Mouse (Mus musculus) MEL (cell line): Measurements from ENCODE around the gene Arid4b. TPM values are rescaled to one million over a fixed set of nuclear protein-coding genes. Genes with fewer than 3 reads are reported as not detected.

Source experiments
- DNase-seq: peaks from one replicate; pipeline ENCODE4 v3.0.0; 2011; ENCODE audit warnings: low read depth, low spot score
- H3K27ac ChIP-seq: 2 replicates; pipeline ENCODE4 v1.5.1; 2012; ENCODE audit warnings: low read depth, mild to moderate bottlenecking, control low read depth, low read length, moderate library complexity; ENCODE audit not compliant: control insufficient read depth
- H3K27me3 ChIP-seq, 2 experiments: fragments of 150-350 bp in 1 of 2; sonication (generic) in 1 of 2; 2 replicates each; pipeline ENCODE4 v1.6.1; 2012; ENCODE audit warnings: low read length in 2 of 2, mild to moderate bottlenecking in 2 of 2, improper control_type of control experiment in 1 of 2, moderate library complexity in 1 of 2; ENCODE audit not compliant: insufficient read depth in 2 of 2, control insufficient read depth in 1 of 2
- H3K36me3 ChIP-seq, 2 experiments: 2 replicates each; pipeline ENCODE4 v1.6.1; 2012 to 2014; ENCODE audit warnings: low read length in 2 of 2, improper control_type of control experiment in 1 of 2, inconsistent platforms in 1 of 2, mild to moderate bottlenecking in 1 of 2; ENCODE audit not compliant: insufficient read depth in 2 of 2, control insufficient read depth in 1 of 2
- H3K4me1 ChIP-seq, 2 experiments: fragments of 150-350 bp in 1 of 2; sonication (generic) in 1 of 2; 2 replicates each; pipeline ENCODE4 v1.6.1; 2012; ENCODE audit warnings: low read length in 2 of 2, improper control_type of control experiment in 1 of 2, mild to moderate bottlenecking in 1 of 2; ENCODE audit not compliant: insufficient read depth in 2 of 2, control insufficient read depth in 1 of 2
- H3K4me3 ChIP-seq, 2 experiments: fragments of 150-350 bp in 1 of 2; sonication (generic) in 1 of 2; 2 replicates each; pipeline ENCODE4 v1.5.1; 2012; ENCODE audit warnings: low read depth in 2 of 2, low read length in 2 of 2, mild to moderate bottlenecking in 2 of 2, moderate library complexity in 2 of 2, control low read depth in 1 of 2, improper control_type of control experiment in 1 of 2; ENCODE audit not compliant: control insufficient read depth in 1 of 2, insufficient read depth in 1 of 2
- H3K79me2 ChIP-seq: 2 replicates; pipeline ENCODE4 v1.6.1; 2012; ENCODE audit warnings: mild to moderate bottlenecking, low read length, moderate library complexity; ENCODE audit not compliant: control insufficient read depth, poor library complexity, insufficient read depth
- H3K9ac ChIP-seq: 2 replicates; pipeline ENCODE4 v1.6.1; 2012; ENCODE audit warnings: low read depth, mild to moderate bottlenecking, control low read depth, low read length, moderate library complexity; ENCODE audit not compliant: control insufficient read depth, poor library complexity, severe bottlenecking
- H3K9me3 ChIP-seq: fragments of 150-350 bp; sonication (generic); replicated peaks from 2 replicates; pipeline ENCODE4 v1.6.1; 2012; ENCODE audit warnings: mild to moderate bottlenecking, low read length, improper control_type of control experiment, moderate library complexity; ENCODE audit not compliant: insufficient read depth
- ELF1 ChIP-seq: IDR thresholded peaks from 2 replicates; pipeline ENCODE4 v1.6.1; 2014; ENCODE audit warnings: low read depth, mild to moderate bottlenecking, inconsistent platforms, low read length, improper control_type of control experiment, moderate library complexity
- ETS1 ChIP-seq: IDR thresholded peaks from 2 replicates; pipeline ENCODE4 v1.6.1; 2012; ENCODE audit warnings: low read depth, mild to moderate bottlenecking, inconsistent platforms, low read length, improper control_type of control experiment, moderate library complexity
- GABPA ChIP-seq: IDR thresholded peaks from 2 replicates; pipeline ENCODE4 v1.6.1; 2012; ENCODE audit warnings: low read depth, mild to moderate bottlenecking, inconsistent platforms, low read length, improper control_type of control experiment, moderate library complexity
- HCFC1 ChIP-seq: IDR thresholded peaks from 2 replicates; pipeline ENCODE4 v1.6.1; 2012; ENCODE audit warnings: low read depth, mild to moderate bottlenecking, inconsistent platforms, low read length, improper control_type of control experiment, moderate library complexity
- MYB ChIP-seq: IDR thresholded peaks from 2 replicates; pipeline ENCODE4 v1.6.1; 2011; ENCODE audit warnings: mild to moderate bottlenecking, low read depth, low read length, improper control_type of control experiment
- NRF1 ChIP-seq: IDR thresholded peaks from 2 replicates; pipeline ENCODE4 v1.6.1; 2014; ENCODE audit warnings: low read depth, mild to moderate bottlenecking, inconsistent platforms, low read length, improper control_type of control experiment, moderate library complexity; ENCODE audit not compliant: poor library complexity, insufficient read depth, severe bottlenecking
- POLR2A ChIP-seq, 2 experiments: IDR thresholded peaks; 2 replicates each; pipeline ENCODE4 v1.6.1; 2011 to 2012; ENCODE audit warnings: low read length in 2 of 2, mild to moderate bottlenecking in 2 of 2, control low read depth in 1 of 2, improper control_type of control experiment in 1 of 2, low read depth in 1 of 2, moderate library complexity in 1 of 2; ENCODE audit not compliant: control insufficient read depth in 1 of 2, insufficient read depth in 1 of 2, poor library complexity in 1 of 2
- POLR2AphosphoS2 ChIP-seq: IDR thresholded peaks from 2 replicates; pipeline ENCODE4 v1.6.1; 2011; ENCODE audit warnings: low read length, improper control_type of control experiment
- RAD21 ChIP-seq: IDR thresholded peaks from 2 replicates; pipeline ENCODE4 v1.6.1; 2011; ENCODE audit warnings: mild to moderate bottlenecking, low read depth, low read length, improper control_type of control experiment
- SMC3 ChIP-seq: IDR thresholded peaks from 2 replicates; pipeline ENCODE4 v1.6.1; 2011; ENCODE audit warnings: low read depth, low read length, improper control_type of control experiment
- UBTF ChIP-seq: IDR thresholded peaks from 2 replicates; pipeline ENCODE4 v1.6.1; 2012; ENCODE audit warnings: low read depth, mild to moderate bottlenecking, inconsistent platforms, low read length, improper control_type of control experiment, moderate library complexity, borderline replicate concordance; ENCODE audit not compliant: insufficient read depth
- ZMIZ1 ChIP-seq: IDR thresholded peaks from 2 replicates; pipeline ENCODE4 v1.6.1; 2012; ENCODE audit warnings: low read depth, mild to moderate bottlenecking, inconsistent platforms, low read length, improper control_type of control experiment, moderate library complexity
- ZNF384 ChIP-seq: IDR thresholded peaks from 2 replicates; pipeline ENCODE4 v1.6.1; 2012; ENCODE audit warnings: low read depth, mild to moderate bottlenecking, inconsistent platforms, low read length, improper control_type of control experiment
- polyA plus RNA-seq, 2 experiments: library from polyadenylated mRNA; stranded (reverse) in 1 of 2; unstranded in 1 of 2; fragments of >175 nt in 1 of 2; fragments of >200 nt in 1 of 2; gene quantifications; 2 replicates each; pipeline versions ENCODE4 v1.2.1 to v1.2.4; 2012; ENCODE audit warnings: low replicate concordance in 2 of 2, low read depth in 1 of 2; ENCODE audit not compliant: insufficient read length in 2 of 2, insufficient read depth in 1 of 2, missing spikeins in 1 of 2
- total RNA-seq: library from RNA; depleted of rRNA; stranded (reverse); fragments of 300-350 nt; gene quantifications from 2 replicates; pipeline ENCODE4 v1.2.3, GENCODE M21; 2012

Gene Arid4b
- total and polyA plus RNA-seq, 3 experiments, result 8.0 to 24.8 (median 13.0) TPM

DNA sequence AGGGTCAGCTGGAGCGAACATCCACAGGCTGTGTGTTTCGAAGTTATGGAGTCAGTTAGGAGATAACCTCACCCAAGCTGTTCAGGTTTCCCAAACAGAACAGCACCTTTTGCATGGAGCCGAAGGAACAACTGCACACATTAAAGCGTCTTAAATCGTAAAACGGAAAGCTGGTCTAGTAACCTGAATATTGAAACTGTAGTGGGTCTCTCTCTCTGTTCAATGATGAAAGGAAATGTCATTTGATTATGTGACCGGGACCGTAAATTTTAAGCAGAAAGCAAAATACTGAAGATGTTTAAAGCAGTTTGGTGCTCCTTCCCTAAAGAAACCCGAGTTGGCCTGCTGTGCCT, 2.0 kb downstream of the Arid4b start:
- no peak for TF ChIP-seq UBTF
- TF ChIP-seq GABPA, result no peak
- TF ChIP-seq POLR2AphosphoS2, result no peak
- no peak for TF ChIP-seq POLR2A (IDR thresholded peaks at IDR 0.05; ENCODE audit: control insufficient read depth in 1 of 2, insufficient read depth in 1 of 2, low read depth in 1 of 2, low read length in 2 of 2, poor library complexity in 1 of 2)
- TF ChIP-seq ZMIZ1, result no peak
- no peak for TF ChIP-seq HCFC1
- TF ChIP-seq ETS1, result no peak
- TF ChIP-seq SMC3, result no peak
- TF ChIP-seq RAD21, result no peak
- Histone ChIP-seq H3K27me3 (no peaks in the 10 kb centered on the region), H3K9me3 (no peaks in the 10 kb centered on the region), H3K27ac (peak overlapping the region; percentile 49), H3K36me3 (peaks cover 7 to 28% of the 10 kb centered on the region in 2 experiments), H3K4me1 (peaks cover 7 to 13% of the 10 kb centered on the region in 2 experiments), H3K4me3 (peak overlapping the region; percentile 91 to 92), H3K9ac (peak overlapping the region; percentile 98), H3K79me2 (peaks cover 55% of the 10 kb centered on the region)
- no peak for DNase-seq

DNA sequence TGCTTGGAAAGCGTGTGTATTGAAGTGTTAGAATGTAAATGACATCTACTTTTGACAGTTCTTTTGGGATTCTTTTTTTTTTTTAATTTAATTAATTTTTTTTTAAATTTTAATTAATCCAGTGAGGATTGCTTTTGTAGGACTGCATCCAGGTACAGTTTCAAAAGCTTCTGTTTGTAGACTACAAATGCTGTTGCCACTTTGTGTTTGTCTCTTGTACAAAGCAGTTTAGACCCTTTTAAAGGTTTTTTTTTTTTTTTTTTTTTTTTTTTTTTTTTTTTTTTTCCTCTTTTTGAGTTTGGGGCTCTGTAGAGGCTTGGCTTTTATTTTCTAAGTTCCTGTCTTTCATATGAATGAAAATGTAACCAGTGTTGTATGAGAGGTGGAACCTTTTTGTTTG, 2.7 kb downstream of the Arid4b start:
- no peak for DNase-seq
- H3K4me1 ChIP-seq, result peaks cover 7 to 13% of the 10 kb centered on the region in 2 experiments
- peak overlapping the region in 1 of 2 experiments; percentile 91; a peak in 2 of 4 replicates for H3K4me3 ChIP-seq
- H3K36me3 ChIP-seq, result peaks cover 8 to 33% of the 10 kb centered on the region in 2 experiments
- H3K27ac ChIP-seq, result no peak overlapping the region
- H3K27me3 ChIP-seq, result no peaks in the 10 kb centered on the region
- H3K9me3 ChIP-seq, result no peaks in the 10 kb centered on the region
- no peak overlapping the region for H3K9ac ChIP-seq
- TF ChIP-seq ZNF384, result peak; percentile 81
- TF ChIP-seq NRF1, result no peak
- TF ChIP-seq, all 39 proteins: peak for 1
- H3K79me2 ChIP-seq, result peaks cover 52% of the 10 kb centered on the region

DNA sequence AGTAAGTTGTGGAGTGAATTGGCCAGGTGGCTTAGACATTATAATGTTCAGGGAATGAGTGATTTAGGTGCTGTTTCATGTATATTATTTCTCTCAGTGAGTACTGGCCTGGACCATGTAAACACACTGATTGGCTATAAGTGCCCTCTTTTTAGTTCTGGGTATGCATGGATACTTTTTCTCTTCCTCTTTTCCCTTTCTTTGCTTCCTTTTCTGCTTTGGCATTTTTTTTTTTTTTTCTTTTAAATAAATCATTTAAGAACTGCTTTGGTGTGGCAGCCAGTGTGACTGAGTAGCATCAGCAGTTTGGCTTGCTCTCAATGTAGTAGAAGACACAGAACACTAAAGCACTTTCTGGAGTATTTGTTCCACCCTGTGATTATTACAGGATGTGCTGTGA, 5.0 kb downstream of the Arid4b start:
- no peak for DNase-seq
- Histone ChIP-seq H3K27me3 (no peaks in the 10 kb centered on the region), H3K36me3 (peaks cover 8 to 30% of the 10 kb centered on the region in 2 experiments), H3K9me3 (no peaks in the 10 kb centered on the region), H3K27ac (no peak overlapping the region), H3K9ac (no peak overlapping the region), H3K79me2 (peaks cover 58% of the 10 kb centered on the region), H3K4me1 (peaks cover 2 to 8% of the 10 kb centered on the region in 2 experiments; a peak in 3 of 4 replicates), H3K4me3 (no peak overlapping the region)
- TF ChIP-seq MYB (no peak), ELF1 (no peak), ZNF384 (peak; percentile 49; the same call in 1 of the 2 replicates)
